Mouse (Mus musculus): ENCODE data around the gene Npy4r. TPM values are rescaled to one million over a fixed set of nuclear protein-coding genes. Genes with fewer than 3 reads are reported as not detected.

Gene Npy4r
- total RNA-seq (2017) = not detected in 2 replicates

DNA sequence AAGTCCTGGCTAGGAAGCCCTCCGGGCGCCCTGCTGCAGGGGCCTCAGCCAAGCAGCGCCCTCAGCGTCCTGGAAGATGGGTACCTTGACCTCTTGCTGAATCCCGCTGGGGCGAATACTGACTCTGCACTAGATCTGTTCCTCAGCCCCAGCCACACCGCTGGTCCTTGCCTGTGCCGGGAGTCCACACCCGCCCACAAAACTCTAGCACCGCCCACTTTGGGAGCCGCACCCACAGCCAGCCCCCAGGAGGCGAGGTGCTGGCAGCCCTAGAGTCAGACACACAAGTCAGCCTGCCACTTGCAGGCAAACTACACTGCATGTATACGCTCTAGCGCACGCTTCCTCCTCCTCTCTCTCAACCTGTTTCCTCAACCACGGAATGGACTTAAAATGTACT, at the start of gene Npy4r:
Npy4r (minus strand) TSS at position 148 of the 400 bp plus-strand sequence.
- no peak for ATAC-seq (ENCODE audit: extremely low read depth, insufficient number of reproducible peaks, low FRiP score, poor library complexity, severe bottlenecking)

DNA sequence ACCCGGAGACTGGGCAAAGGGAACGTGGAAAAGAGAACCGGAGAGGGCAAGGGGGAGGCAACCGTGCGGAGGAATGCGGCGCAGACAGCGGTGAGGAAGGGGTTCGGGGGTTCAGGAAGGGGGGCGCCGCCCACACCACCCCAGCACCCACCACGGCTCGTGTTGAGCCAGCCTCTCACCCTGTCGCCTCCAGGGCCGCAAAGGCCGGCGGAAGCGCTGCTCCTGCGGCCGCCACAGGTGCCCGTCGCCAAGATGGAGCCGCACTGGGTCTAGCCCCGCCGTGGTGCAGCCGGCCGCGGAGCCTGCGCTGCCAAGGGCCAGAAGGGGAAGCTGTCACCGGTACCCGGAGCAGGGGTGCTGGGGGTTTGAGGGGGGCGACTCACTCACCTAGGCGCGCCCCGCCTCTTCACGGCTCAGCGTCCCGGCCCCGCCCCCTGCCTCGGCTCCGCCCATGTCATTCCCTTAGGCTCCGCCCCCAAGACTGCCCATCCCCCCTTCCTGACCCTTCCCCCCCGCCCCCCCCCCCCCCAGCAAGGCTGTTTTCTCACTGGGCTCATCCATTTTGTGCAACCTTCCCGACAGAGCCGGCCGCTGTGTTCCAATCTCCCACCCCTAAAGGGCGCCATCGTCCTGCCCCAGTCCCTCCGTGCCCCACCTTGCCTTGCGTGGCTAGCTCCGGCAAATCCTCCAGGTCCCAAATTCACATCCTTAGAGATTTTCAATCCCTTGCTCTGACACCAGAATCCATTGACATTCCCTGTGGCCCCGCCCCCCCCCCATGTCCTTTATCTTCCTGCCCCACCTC, 49.1 kb upstream of the Npy4r start, which contains the start of gene Gprin2:
Gprin2 (minus strand) TSS at position 423 of the 805 bp plus-strand sequence.
- no peak for ATAC-seq (ENCODE audit: extremely low read depth, insufficient number of reproducible peaks, low FRiP score, poor library complexity, severe bottlenecking)

DNA sequence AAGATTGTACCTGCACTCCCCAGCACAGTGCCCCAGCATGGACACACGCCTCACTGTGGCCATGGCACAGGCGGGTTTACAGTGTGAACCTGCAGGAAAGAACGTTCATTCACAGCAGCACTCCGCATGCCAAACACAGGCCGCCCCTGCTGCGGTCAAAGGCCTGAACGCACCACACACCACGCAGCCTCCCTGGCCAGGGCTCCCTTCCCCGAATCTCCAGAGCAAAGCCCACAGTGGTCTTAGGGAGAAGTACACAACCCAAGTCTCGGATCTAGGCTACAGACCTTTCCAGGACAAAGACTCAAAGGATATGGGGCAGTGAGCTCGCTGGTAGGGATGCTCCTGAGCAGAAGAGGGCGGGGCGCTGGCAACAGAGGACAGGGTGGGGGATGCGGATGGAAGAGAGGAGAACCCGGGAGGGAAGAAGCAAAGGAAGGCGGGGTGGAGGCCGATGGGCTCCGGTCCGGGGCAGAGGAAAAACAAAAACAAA, 48.5 kb upstream of the Npy4r start:
- no peak for ATAC-seq (ENCODE audit: extremely low read depth, insufficient number of reproducible peaks, low FRiP score, poor library complexity, severe bottlenecking)

DNA sequence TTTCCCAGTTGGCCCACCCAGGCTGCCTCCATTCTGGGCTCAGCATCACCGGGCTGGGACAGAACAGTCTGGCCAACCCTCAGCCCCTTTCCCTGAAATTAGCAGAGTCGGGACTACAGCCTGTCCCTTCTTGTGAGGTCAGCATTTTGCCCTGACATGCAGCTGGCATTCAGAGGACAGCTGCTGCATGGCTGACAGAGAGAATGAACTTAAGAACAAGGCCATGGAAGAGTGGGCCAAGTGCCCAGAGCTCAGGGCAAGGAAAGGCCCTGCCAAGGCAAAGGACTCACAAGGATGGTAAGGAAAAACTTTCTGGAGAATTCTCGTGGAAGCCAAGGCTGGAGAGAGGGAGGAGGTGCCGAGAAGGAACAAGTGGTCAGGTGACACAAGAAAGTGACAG, 44.4 kb upstream of the Npy4r start:
- ATAC-seq (ENCODE audit: extremely low read depth, insufficient number of reproducible peaks, low FRiP score, poor library complexity, severe bottlenecking) = no peak

DNA sequence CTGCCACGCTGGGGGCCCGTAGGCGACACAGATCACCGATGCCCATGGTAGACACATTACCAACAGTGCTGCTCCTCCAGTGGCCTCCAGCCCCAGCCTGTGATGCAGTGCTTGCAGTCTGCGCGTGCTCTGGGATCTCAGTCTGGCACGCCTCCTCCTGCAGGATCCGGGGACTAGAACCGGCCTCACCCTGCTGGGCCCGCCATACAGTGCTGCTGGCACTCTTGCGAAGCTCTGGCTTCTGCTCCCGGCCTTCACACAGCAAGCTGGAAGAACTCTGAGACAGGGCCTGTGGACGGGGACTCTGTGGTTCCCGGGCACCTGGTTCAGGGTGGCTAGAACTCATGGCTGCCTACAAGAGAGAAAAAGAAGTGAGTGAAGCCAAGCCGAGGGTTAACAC, 43.2 kb upstream of the Npy4r start:
- no peak for ATAC-seq (ENCODE audit: extremely low read depth, insufficient number of reproducible peaks, low FRiP score, poor library complexity, severe bottlenecking)

DNA sequence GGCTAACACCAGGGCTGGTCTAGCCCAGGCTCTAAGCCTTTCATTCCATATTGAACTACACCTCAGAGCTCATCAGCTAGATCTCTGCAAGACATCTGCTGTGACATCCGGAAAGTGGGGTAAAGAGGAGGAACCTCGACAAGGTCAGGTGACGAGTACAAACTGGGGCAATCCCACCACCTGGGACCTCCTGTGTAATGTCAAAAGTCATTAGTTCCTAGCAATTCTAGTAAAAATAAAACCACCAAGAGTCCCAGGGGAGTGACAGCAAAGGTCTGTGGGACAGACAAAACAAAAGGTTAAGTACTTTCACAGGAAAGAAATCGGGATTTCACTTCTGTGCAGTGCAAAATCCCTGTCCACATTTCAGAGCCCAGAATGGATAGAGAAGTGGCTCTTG, 41.6 kb upstream of the Npy4r start:
- ATAC-seq (ENCODE audit: extremely low read depth, insufficient number of reproducible peaks, low FRiP score, poor library complexity, severe bottlenecking) = no peak

DNA sequence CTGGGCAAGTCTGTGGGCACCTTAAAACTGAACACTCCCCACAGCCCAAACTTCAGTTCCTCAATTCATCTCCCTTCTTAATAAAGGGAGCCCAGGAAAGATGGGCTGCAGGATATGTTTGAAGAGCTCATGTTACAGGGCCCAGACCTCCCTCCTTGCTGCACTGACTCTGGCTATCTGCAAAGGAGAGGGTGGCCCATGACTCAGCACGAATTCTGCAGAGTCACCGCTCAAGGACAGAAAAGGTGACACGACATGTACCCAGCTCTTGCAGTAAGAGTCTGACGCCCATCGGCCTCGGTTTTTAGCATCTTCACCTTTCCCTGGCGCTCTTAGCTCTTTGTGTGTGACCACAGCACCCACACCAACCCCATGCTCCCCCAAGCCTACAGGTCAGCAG, 38.1 kb upstream of the Npy4r start:
- ATAC-seq (ENCODE audit: extremely low read depth, insufficient number of reproducible peaks, low FRiP score, poor library complexity, severe bottlenecking) = no peak

DNA sequence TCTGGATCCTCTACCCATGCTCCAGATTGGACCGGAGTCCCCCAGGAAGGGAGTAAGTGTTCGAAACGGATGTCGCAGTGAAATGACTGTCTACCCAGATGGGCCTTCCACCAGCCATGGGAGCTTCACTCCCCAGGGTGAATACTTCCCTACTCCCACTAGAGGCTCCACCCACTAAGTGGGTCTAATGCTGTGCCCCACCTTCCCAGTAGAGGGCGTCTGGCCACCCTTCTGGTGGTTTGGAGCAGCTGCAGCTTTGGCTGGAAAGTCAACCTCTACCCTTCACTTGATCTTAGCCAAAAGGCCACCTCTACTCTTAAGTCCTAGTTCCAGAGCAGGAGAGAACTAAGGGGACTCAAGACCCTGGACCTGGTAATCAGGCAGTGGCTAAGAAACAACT, 36.3 kb upstream of the Npy4r start:
- no peak for ATAC-seq (ENCODE audit: extremely low read depth, insufficient number of reproducible peaks, low FRiP score, poor library complexity, severe bottlenecking)

DNA sequence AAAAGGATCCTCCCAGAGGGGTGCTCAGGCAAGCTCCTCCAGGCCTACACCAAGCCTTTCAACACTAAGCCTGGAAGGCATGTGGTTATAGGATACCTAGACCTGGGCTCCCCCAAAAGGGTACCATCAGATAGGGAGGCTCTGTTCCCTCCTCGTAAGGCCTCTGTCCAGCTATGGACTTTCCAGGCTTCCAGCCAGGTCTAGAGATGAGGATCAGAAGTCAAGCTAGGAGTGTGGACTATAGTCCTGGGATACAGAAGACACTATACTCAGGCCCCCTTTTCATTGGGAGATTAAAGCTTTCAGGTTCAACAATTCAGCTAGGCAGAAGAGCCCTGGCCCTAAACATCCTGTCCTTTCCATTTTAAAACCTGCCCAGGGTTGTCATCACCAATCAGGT, 30.8 kb upstream of the Npy4r start:
- no peak for ATAC-seq (ENCODE audit: extremely low read depth, insufficient number of reproducible peaks, low FRiP score, poor library complexity, severe bottlenecking)

DNA sequence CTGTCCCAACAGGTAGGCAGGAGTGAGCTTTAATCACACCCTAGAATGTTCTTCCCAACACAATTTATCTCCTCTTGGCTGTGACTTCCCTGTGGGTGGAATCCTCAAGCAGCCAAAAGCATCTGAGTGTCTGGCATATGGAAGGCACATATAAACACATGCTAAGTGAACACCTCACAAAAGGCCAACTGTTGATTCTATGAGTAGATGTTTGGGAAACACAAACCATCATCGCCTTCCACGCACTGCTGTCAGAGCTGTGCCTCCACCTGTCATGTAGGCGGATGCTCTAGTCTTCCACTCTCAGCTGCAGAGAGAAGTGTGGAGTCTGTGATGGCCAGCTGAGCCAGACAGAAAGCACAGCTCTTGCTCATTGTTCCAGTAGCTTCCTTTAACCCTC, 27.1 kb upstream of the Npy4r start:
- no peak for ATAC-seq (ENCODE audit: extremely low read depth, insufficient number of reproducible peaks, low FRiP score, poor library complexity, severe bottlenecking)

DNA sequence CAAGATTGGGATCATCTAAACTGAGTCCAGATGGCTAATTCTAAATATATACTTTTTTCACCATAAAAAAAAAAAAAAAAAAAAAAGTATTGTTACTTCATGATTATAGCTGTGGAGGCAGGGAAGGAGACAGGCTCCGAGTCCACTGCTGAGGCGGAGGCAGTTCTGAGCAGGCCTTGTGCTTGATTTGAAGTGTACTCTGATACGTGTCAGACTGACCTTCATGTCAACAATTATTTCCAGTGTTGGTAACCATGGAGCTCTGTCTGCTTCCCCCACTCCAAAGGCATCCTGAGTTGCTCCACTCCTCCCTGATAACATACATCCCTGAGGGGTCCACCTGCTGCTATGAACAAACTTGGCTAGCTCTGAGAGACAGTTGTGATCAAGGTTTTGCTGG, 18.8 kb upstream of the Npy4r start:
- ATAC-seq (ENCODE audit: extremely low read depth, insufficient number of reproducible peaks, low FRiP score, poor library complexity, severe bottlenecking) = no peak

DNA sequence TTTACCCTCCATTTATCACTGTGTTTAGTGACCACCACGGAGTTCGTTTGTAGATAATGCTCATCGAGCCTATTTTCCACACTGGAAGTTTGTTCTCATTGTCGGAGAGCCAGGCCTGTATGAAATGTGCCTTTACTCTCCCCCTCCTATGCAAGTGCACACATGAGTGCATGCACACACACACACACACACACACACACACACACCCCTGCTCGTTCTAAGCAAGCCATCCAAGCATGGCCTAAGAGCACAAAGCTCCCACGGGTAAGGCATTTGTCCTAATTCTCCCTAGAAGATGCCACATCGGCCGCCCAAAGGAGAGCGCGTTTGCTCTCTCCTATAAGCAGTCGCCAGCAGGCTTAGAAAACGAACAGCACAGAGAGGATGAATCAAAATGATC, 3.5 kb upstream of the Npy4r start:
- ATAC-seq (ENCODE audit: extremely low read depth, insufficient number of reproducible peaks, low FRiP score, poor library complexity, severe bottlenecking) = no peak

DNA sequence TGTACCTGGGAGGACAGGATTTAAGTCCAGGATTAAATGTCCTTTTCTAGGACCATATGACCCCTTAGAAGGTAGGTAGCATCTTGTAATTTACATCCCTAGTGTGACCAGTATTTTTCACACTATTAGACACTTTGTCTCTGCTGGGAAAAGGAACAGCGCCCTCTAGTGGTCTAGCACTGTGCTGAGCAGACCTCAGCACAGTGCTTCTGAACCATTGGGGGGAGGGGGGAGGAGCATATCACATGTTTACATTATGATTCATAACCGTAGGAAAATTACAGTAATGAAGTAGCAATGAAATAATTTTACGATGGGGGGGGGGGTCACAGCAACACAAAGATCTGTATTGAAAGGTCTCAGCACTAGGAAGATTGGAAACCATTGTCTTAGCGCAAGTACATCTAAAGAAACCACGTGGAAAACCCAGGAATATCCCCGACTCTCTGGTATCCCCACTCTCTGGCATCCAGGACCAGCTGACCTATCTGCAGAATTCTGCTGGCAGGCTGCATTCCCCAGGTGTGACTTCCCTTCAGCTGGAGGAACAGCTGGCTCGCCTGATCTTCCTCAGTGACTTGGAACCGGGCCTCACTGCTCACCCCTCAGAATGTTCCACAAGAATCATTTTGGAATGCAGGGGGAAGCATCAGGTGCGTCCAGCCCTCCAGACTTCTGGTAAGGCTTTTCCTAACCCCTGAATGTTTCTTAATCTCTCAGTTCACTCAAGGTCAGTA, 2.5 kb upstream of the Npy4r start:
- no peak for ATAC-seq (ENCODE audit: extremely low read depth, insufficient number of reproducible peaks, low FRiP score, poor library complexity, severe bottlenecking)

DNA sequence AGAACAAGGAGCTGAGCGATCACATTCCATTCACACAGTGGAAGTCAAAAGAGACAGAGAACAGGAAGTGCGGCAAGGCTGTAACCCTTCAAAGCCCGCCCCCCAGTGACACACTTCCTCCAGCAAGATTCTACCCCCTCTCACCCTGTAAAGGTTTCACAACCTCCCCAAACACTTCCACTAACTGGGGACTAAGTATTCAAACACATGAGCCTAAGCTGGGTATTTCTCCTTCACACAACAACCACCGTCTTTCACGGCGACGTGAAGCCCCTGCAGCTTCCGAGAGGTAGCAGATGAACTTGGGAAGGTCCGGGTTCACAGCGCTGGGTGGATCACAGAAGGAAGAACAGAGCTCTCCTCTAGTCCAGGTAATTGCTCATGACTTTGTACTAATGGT, 9.4 kb downstream of the Npy4r start:
- no peak for ATAC-seq (ENCODE audit: extremely low read depth, insufficient number of reproducible peaks, low FRiP score, poor library complexity, severe bottlenecking)

DNA sequence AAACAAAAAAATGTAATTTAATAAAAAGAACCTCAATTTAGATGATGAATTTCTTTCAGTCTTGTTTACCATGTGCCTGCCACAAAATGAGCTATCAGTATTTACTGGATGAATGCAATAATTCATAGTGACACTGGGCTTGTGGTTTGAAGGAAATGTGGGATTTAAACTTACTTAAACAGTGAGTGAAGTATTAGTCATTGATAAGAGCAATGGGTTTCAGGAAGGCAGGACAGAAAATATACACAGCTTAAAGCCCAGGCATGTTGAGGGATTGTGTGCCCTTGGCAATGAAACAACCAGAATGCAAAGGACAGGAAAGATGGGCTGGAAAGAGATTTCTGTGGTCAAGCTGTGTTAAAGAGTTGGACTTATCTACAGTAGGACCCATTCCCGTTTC, 10.0 kb downstream of the Npy4r start:
- ATAC-seq (ENCODE audit: extremely low read depth, insufficient number of reproducible peaks, low FRiP score, poor library complexity, severe bottlenecking) = no peak

DNA sequence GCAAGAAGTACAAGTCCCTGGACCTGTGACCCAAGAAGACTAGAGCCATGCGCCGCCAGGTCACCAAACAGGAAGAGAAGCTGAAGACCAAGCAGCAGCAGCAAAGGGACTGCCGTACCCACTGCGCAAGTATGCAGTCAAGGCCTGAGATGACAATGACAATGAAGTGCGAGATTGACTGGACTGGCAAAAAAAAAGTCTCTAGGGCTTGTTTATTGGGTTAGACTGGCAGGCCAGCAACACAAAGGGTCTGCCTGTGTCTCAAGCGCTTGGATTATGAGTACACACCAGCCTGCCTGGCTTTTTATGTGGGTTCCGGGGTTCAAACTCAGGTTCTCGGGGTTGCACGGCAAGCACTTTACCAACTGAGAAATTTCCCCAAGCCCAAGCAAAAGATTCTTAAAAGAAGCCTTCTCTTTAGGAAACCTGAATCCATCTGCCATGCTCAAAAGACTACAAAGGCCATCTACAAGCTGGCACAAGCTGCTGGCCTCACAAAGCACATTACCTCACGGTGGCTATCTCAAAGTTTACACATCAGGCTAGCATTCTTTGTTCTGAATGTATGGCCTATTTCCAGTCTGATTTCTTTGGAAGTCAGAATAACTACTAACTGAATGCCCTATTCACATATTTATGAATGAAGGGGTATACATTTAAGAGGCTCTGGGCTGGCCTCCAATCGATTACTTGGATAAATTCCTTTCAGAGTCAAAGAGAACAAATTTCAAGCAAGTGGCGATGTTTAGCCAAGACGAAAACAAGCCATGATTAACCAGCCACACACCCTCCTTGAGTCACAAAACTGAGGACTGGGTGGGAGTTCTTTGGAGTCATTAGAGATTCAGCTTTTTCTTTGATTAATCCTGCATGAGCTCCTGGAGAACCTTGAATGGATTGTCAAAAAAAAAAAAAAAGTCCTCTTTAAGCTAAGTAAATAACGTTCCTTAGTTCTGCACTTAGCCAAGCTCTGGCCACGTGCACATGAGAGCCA, 12.3 kb downstream of the Npy4r start:
- no peak for ATAC-seq (ENCODE audit: extremely low read depth, insufficient number of reproducible peaks, low FRiP score, poor library complexity, severe bottlenecking)

DNA sequence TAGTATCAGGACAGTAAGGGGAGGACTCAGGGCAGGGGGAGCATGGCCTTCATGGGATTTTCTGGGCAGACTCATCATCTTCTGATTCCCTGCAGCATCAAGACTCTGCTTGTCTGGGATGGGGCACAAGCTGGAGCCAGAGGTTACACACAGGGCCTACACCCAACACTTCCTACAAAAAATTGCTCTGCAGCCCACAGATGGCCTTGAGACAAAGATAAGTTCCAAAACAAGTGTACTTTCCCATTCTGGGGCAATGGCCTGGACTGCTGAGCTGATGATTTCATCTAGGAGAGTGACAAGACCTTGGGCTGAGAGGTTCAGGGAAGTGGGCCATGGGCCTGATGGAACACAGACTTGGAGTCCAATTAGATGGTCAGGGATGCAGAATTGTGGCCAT, 16.9 kb downstream of the Npy4r start:
- ATAC-seq (ENCODE audit: extremely low read depth, insufficient number of reproducible peaks, low FRiP score, poor library complexity, severe bottlenecking) = no peak

DNA sequence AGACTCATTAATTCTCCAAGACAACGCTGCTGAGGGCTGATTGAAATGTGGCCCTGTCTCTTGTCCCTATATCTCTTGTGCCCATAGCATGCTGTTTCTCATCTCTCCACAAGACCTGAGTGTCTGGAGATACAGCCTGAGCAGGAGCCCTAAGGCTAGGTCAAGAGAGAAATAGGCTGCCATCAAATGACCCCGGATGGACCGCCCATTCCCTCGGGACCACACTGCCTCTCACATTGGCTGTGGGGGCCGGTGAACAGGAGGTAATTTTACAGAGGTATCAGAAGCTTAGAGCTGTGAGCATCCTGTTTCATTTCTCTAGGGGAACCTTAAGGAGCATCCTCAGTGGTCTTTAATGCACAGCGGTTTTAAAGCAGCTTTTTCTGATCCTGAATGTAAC, 21.1 kb downstream of the Npy4r start:
- ATAC-seq (ENCODE audit: extremely low read depth, insufficient number of reproducible peaks, low FRiP score, poor library complexity, severe bottlenecking) = no peak

DNA sequence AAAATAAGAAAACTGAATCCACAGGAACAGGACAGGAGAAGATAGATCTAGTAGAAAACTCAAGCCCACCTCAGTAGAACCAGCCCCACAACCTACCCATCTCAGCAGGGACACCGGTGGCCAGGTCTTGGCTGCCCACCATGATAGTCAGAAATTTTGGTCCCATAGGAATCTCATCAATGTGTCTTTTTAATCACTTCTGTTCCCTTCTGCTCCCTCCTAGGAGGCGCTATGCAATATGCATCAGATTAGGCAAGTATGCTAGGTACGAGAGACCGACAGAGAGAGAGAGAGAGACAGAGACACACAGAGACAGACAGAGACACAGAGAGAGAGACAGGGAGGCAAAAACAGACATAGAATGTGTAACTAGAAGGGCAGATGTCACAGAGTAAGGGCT, 30.6 kb downstream of the Npy4r start:
- no peak for ATAC-seq (ENCODE audit: extremely low read depth, insufficient number of reproducible peaks, low FRiP score, poor library complexity, severe bottlenecking)

Data from neutrophil, adult 5-6 weeks (primary cell).